Mouse (Mus musculus): Measurements from ENCODE around the gene Rnase4. TPM values are rescaled to one million over a fixed set of nuclear protein-coding genes. Genes with fewer than 3 reads are reported as not detected.
A peak's percentile ranks its signal among the peaks of the same experiment; 100 is the strongest.

Gene Rnase4
- total RNA-seq (2021): 56.5 and 131 TPM in 2 replicates
- long read RNA-seq, experiment 1, transcript Rnase4-201 (2 exons, 1,518 nt): major isoform, 15 of 19 reads
- long read RNA-seq, experiment 1, partial matches to known transcripts: 3 of 19 reads
- long read RNA-seq, experiment 1, other reads (novel, unspliced or antisense): 0 of 19 reads
- long read RNA-seq, experiment 2, transcript Rnase4-202 (2 exons, 1,460 nt): major isoform, 23 of 43 reads
- long read RNA-seq, experiment 2, transcript Rnase4-201 (2 exons, 1,518 nt): minor isoform, 8 of 43 reads
- long read RNA-seq, experiment 2, partial matches to known transcripts: 11 of 43 reads
- long read RNA-seq, experiment 2, other reads (novel, unspliced or antisense): 1 of 43 reads

GRCm38 (mm10) chr14:51090921-51091900 lies at the start of gene Rnase4, which contains the start of gene Ang:
Gene Rnase4, plus strand, starts transcription at chr14:51091077.
Gene Ang, plus strand, starts transcription at chr14:51091150.
- DNase-seq: peak; percentile 52

DNA sequence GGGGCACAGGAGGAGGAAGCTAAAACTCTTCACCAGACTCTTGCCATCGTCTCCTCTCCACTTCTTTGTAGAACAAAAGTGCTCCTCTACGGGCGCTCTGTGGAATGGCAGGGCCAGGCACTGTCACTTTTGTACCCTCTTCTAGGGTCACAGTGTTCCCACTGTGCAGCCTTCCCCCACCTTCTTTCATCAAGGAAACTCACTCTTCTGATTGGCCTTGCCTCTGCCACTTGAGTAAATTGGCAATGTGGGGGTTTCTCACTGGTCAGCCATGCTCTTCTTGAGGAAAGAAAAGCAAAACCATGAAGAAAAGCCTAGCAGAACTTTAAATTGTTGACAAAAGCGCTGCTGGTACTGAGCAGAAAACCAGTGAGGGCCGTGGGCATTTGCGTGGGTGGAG lies 49.1 kb upstream of the Rnase4 start, which contains the start of gene Rnase9:
Gene Rnase9, minus strand, starts transcription at position 101 of the 400 bp plus-strand sequence.
- no peak for DNase-seq

DNA sequence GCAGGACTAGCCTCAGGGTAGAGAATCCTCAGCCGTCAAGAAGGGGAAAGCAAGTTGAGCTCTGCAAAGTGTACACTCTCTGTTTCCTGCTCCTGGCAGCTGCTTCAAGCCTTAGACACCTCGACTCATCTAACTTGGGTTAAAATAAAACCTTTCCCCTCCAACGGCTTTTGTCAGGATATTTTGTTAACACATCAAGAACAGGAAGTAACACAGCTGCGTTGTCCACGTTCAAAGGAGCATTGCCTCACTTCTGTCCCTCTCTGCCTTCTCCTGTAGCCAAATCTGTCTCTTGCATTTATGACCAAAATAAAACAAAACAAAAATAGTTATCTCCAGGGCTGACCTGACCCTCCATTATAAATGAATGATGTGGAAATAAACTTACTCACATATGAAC lies 43.0 kb upstream of the Rnase4 start:
- DNase-seq: no peak

GRCm38 (mm10) chr14:51050063-51050462 lies 40.8 kb upstream of the Rnase4 start, which contains the start of gene Rnase11:
Gene Rnase11, minus strand, starts transcription at chr14:51050163.
- DNase-seq: no peak

- DNase-seq: no peak
These were observed 38.9 kb upstream of the Rnase4 start for GRCm38 (mm10) chr14:51051941-51052340.

DNA sequence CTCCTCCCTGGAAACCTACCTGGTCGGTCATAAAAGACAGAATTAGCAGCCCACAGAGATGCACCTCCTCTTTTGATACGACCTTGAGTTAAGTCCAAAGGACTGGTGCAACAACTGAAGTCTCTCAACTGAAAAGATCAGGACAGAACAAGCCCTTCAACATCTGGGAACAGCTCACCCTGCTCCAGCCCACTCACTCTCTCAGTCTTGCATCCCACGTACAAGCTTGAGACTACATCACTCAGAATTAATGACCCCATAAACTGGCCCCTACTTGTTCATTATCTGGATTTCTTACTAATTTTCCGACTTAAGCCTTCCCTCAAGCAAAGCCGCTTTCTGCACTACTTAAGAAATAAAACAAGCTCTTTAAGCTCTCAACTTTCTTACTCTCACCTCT lies 37.7 kb upstream of the Rnase4 start:
- no peak for DNase-seq

DNA sequence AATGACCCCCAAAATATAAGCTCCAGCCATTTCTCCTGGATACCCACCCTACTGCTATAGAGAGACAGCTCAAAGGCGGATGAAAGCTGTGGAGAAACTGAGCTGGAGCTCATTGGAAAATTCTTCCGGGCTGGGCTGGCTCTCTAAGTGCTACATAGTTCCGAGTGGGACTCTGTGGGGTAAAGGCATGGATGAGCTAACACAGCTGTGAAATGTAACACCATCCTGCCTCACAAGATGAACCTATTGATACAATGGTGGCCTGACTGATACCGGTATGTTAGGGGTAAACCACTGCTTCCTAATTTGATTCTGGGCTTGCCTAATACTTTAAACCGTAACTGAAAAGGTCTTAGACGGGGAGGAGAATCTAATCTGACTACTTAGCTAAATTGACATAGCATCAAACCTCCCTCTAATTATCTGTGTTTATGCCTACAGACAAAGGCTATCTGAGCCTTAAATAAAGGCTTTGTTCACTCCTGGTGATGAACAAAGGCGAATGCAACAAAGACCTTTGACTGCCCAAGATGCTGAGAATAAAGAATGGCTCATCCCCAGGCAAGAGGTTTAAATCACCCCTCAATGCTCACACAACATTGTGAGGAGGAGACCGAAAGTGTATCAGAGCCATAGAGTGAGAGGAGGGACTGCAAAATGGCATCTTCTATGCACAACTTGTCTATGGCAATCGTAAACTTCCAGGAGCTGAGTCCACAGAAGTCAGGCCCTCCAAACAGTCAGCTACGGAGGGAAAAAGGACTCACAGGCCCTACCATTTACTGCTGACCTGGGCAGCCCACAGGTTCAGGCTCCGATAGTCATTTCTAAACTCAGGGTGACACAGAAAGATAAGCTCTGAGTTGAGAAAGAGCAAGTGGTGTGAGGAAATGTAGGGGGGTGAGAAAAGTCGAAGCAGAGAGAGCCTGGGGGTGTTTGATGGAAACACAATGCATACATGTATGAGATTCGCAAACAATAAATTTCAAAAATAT lies 36.3 kb upstream of the Rnase4 start:
- no peak for DNase-seq

- no peak for DNase-seq
These were observed 33.5 kb upstream of the Rnase4 start, which contains the start of gene Rnase12 for GRCm38 (mm10) chr14:51057401-51057831. Gene Rnase12, minus strand, starts transcription at chr14:51057661.

- DNase-seq: no peak
These were observed 30.1 kb upstream of the Rnase4 start for GRCm38 (mm10) chr14:51060761-51061160.

- no peak for DNase-seq
These were observed 21.9 kb upstream of the Rnase4 start for GRCm38 (mm10) chr14:51068956-51069355.

DNA sequence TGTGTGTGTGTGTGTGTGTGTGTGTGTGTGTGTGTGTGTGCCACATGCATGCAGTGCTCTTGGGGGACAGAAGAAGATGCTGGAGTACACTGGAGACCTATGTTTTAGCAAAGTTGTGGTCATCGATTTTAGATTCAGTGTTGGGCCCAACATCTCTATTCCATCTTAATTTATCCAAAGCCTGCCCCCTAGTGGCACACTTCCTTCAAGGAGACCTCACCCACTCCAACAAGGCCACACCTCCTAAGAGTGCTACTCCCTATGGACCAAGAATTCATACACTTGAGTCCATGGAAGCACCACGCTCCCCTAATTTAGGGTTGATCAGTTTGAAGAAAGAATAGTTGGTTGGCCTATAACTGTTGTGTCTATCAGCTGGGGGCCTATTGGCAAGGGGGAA lies 21.3 kb upstream of the Rnase4 start:
- DNase-seq: peak; percentile 67

- no peak for DNase-seq
These were observed 16.5 kb upstream of the Rnase4 start, which contains the start of gene Olfr750 for GRCm38 (mm10) chr14:51074335-51074734. Gene Olfr750, minus strand, starts transcription at chr14:51074435.

DNA sequence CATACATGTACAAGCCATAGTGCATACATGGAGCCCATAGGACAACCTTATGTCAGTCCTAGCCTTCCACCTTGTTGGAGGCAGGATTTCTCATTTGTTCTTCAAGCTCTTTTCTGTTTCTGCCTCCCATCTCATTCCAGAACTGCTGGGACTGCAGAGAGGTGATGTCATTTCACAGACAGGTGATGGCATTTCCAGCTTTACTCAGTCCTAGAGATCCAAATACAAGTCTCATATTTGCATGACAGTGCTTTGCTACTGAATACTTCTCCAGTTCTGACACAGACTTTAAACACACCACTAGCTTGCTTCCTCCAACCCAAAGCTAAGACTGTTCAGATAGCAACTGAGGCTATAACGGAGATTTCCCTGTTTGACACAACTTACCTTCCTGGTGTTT lies 11.7 kb upstream of the Rnase4 start:
- DNase-seq: no peak

GRCm38 (mm10) chr14:51081035-51081434 lies 9.8 kb upstream of the Rnase4 start:
- DNase-seq: no peak

DNA sequence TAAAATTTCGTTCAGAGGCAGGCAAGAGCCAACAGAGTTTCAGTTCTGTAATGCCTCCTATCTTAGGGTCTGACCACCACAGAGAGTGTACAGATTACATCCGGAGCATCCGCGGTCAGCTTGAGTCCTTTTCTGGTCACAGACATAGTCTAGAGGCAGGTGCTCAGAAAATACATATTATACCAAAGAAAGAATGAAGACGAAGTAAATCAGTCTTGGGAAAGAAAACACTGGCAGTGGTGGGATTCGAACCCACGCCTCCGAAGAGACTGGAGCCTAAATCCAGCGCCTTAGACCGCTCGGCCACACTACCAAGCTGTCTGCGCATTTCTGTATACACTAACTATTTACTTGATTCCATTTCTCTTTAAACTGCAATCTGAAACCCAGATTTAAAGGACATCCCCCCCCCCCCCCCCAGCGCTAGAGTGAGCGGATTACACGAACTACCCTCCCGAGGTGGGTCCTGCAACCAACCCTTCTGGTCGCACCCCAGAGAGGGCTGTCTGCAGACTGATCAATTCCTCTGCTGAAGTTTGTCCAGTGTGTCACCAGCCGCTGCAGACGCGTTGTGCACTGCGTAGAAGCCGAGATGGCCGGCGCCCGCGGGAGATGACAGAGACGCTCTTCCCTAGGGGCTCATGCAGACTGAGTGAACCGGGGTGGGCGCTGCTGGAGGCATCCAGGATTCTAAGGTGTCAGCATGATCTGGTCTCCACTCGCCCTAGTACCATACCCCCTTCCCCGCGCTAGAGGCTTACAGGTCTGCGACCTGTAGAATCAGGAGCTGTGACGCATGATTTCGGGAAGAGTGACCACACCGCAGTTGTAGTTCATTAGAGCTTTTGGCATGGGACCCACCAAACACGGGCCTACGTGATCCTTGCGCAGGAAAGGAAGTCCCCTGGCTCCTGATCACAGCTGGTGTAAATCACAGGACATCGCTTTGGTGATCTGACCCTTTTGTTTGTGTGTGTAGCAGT lies 8.0 kb upstream of the Rnase4 start:
- peak; percentile 71 for DNase-seq

DNA sequence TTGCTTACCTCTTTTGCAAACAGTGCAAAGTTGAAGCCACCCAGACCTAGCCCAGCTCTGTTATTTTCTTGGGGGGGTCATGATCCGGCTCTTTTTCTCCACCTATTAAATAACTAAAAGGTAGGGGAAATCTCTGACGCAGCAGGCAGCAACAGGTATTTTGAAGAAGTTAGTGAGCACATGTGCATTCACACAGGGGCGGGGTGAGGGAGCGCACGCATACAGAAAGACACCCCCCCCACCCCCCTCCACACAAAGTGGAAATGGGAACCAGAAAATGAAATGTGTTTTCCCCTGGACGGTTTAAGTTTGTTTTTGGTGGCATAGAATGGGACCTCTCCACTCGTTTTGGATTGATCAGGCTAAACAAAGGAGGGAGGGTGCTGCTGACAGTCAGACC lies 7.1 kb upstream of the Rnase4 start:
- no peak for DNase-seq

GRCm38 (mm10) chr14:51085086-51085485 lies 5.8 kb upstream of the Rnase4 start:
- no peak for DNase-seq

GRCm38 (mm10) chr14:51085911-51086310 lies 5.0 kb upstream of the Rnase4 start:
- DNase-seq: no peak

- no peak for DNase-seq
These were observed 3.1 kb upstream of the Rnase4 start for GRCm38 (mm10) chr14:51087762-51088161.

Data from adrenal gland, postnatal 14 days (tissue).